Mouse (Mus musculus) ES-E14 (cell line): ENCODE results near the gene Gm2042.
"Not testable (repeated sequence)": the region's sequence is repeated elsewhere in the genome, so short reads cannot be mapped to it uniquely, and the experiment has no call there.

Source experiments
- CHD2 ChIP-seq: IDR thresholded peaks from 2 replicates; pipeline ENCODE4 v1.6.1; 2014; ENCODE audit warnings: mild to moderate bottlenecking, low read depth, low read length, inconsistent platforms
- MAFK ChIP-seq: IDR thresholded peaks from 2 replicates; pipeline ENCODE4 v1.6.1; 2014; ENCODE audit warnings: mild to moderate bottlenecking, low read depth, low read length, inconsistent platforms; ENCODE audit not compliant: insufficient read depth

DNA sequence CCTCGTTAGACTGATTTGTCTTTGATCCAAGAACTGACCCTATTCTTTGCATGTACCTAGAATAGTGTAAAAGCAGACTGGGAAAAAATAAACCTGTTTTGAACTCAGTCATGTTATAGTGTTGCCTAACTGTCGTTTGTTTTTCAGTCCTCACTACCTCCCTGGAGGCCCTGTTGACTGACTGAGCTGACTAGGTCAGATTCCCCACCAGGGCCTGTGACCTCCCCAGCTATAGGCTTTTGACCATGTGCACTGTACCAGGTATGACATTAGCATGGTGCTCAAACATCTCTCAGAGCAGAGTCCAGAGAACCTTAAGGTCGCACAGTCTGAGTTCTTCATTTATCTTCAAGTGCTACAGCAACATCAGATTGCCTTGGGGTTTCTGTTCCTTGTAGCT lies 50.2 kb downstream of the Gm2042 start:
- not testable (repeated sequence) for TF ChIP-seq CHD2, MAFK
